ENCODE assay signal across 28 mouse cellular contexts in genomic region chr11:118676364-118676763, GRCm38 (mm10).
"Had no signal": no experiment of that assay in that cellular context is flagged by ENCODE, and none has a peak within 500 bp of the region (broad histone marks: within the 10 kb centered on the region; RNA-seq: fewer than 3 reads in every experiment).

No protein-coding gene starts in this region.

- H3K4me1 ChIP-seq: embryonic facial prominence, embryonic 12.5 days; embryonic facial prominence, embryonic 13.5 days; embryonic facial prominence, embryonic 15.5 days had no signal

- H3K36me3 ChIP-seq: embryonic facial prominence, embryonic 10.5 days; embryonic facial prominence, embryonic 12.5 days; embryonic facial prominence, embryonic 13.5 days; embryonic facial prominence, embryonic 15.5 days; forebrain, embryonic 10.5 days; forebrain, embryonic 12.5 days; forebrain, embryonic 15.5 days had no signal

- H3K9me3 ChIP-seq: embryonic facial prominence, embryonic 10.5 days; embryonic facial prominence, embryonic 12.5 days; embryonic facial prominence, embryonic 13.5 days; embryonic facial prominence, embryonic 15.5 days; forebrain, embryonic 10.5 days; forebrain, embryonic 12.5 days; forebrain, embryonic 13.5 days; forebrain, embryonic 15.5 days had no signal

- DNase-seq: cerebellum, adult 8-10 months; cerebellum, adult 9-10 months; cerebellum, adult 9-11 months; cerebellum, postnatal 10 days; cerebellum, postnatal 14 days; cerebellum, postnatal 25 days; cerebellum, postnatal 36 days; embryo, embryonic 11 days; forebrain, postnatal 0 days; gastrocnemius, adult 2 months; gastrocnemius, postnatal 10 days; gastrocnemius, postnatal 14 days; gastrocnemius, postnatal 25 days; gastrocnemius, postnatal 36 days; heart, adult 11 months; heart, adult 18-20 months; heart, adult 2 months had no signal

- H3K4me3 ChIP-seq: embryonic facial prominence, embryonic 10.5 days; embryonic facial prominence, embryonic 12.5 days; embryonic facial prominence, embryonic 13.5 days; embryonic facial prominence, embryonic 15.5 days; erythroblast, embryonic 14.5 days; forebrain, embryonic 10.5 days; forebrain, embryonic 12.5 days; forebrain, embryonic 13.5 days; forebrain, embryonic 15.5 days; gastrocnemius, adult 2 months; heart, adult 2 months had no signal

- H3K9ac ChIP-seq: embryonic facial prominence, embryonic 12.5 days; embryonic facial prominence, embryonic 13.5 days; embryonic facial prominence, embryonic 15.5 days; forebrain, embryonic 12.5 days; forebrain, embryonic 13.5 days; forebrain, embryonic 15.5 days; forebrain, postnatal 0 days had no signal

- ATAC-seq: forebrain, embryonic 13.5 days; forebrain, embryonic 14.5 days; forebrain, embryonic 15.5 days; forebrain, embryonic 16.5 days; forebrain, postnatal 0 days had no signal

- H3K4me2 ChIP-seq: embryonic facial prominence, embryonic 12.5 days; embryonic facial prominence, embryonic 13.5 days; embryonic facial prominence, embryonic 15.5 days; forebrain, embryonic 12.5 days; forebrain, embryonic 13.5 days; forebrain, embryonic 15.5 days had no signal

- H3K27me3 ChIP-seq: forebrain, embryonic 15.5 days had no signal

- H3K27ac ChIP-seq: embryonic facial prominence, embryonic 10.5 days; embryonic facial prominence, embryonic 12.5 days; embryonic facial prominence, embryonic 13.5 days; embryonic facial prominence, embryonic 15.5 days; forebrain, embryonic 10.5 days; forebrain, embryonic 12.5 days; forebrain, embryonic 13.5 days; forebrain, embryonic 15.5 days; gastrocnemius, adult 2 months; heart, adult 2 months had no signal
